Mouse (Mus musculus): ENCODE data around the gene Rtn4r. TPM values are rescaled to one million over a fixed set of nuclear protein-coding genes. Genes with fewer than 3 reads are reported as not detected.

The Rtn4r gene
- polyA plus RNA-seq, 1 experiment: 18.9 TPM

GRCm38 (mm10) chr16:18201620-18202019, 74.2 kb downstream of the Rtn4r start:
- Histone ChIP-seq H3K4me3 (ENCODE audit: insufficient read depth, low read depth, low read length) (no peak overlapping the region), H3K27ac (ENCODE audit: insufficient read depth, low read depth, low read length) (no peak overlapping the region), H3K4me1 (ENCODE audit: control insufficient read depth, insufficient read depth, low read length) (no peaks in the 10 kb centered on the region), H3K36me3 (ENCODE audit: control insufficient read depth, insufficient read depth, low read length) (no peaks in the 10 kb centered on the region), H3K27me3 (replicated peaks; ENCODE audit: control insufficient read depth, insufficient read depth, low read length) (no peaks in the 10 kb centered on the region)
- 79% methylated on average over 1 of the region's 1 CpGs for WGBS
- TF ChIP-seq POLR2A (IDR thresholded peaks at IDR 0.05; ENCODE audit: low read depth, low read length): no peak
- TF ChIP-seq CTCF (conservative IDR thresholded peaks at IDR 0.05; ENCODE audit: insufficient read depth, insufficient read length, low read depth, low read length): no peak
- DNase-seq: no peak

Other genes with a start within 250 kb of the Rtn4r start
- 7.7 and 10.3 TPM in 2 replicates for gene Gm20518, start 236.0 kb upstream of the Rtn4r start, polyA plus RNA-seq (2012; rRNA removed)
- gene Tssk1, start 233.4 kb upstream of the Rtn4r start, polyA plus RNA-seq (2012; rRNA removed): 0.12 and 0.14 TPM in 2 replicates
- 99.8 and 127 TPM in 2 replicates for gene Dgcr2, start 229.1 kb upstream of the Rtn4r start, polyA plus RNA-seq (2012; rRNA removed)
- gene Tssk2, start 229.0 kb upstream of the Rtn4r start, polyA plus RNA-seq (2012; rRNA removed): 0.05 and 0.27 TPM in 2 replicates
- gene Ess2, start 216.3 kb upstream of the Rtn4r start, polyA plus RNA-seq (2012; rRNA removed): 14.2 and 16.2 TPM in 2 replicates
- gene Gsc2, start 212.6 kb upstream of the Rtn4r start, polyA plus RNA-seq (2012; rRNA removed): not detected in 2 replicates
- 300 and 304 TPM in 2 replicates for gene Slc25a1, start 199.4 kb upstream of the Rtn4r start, polyA plus RNA-seq (2012; rRNA removed)
- gene Vpreb2, start 147.2 kb upstream of the Rtn4r start, polyA plus RNA-seq (2012; rRNA removed): not detected in 2 replicates
- gene Dgcr6, start 74.8 kb upstream of the Rtn4r start, polyA plus RNA-seq (2012; rRNA removed): 135 and 142 TPM in 2 replicates
- gene Prodh, start 37.4 kb upstream of the Rtn4r start, polyA plus RNA-seq (2012; rRNA removed): 397 and 415 TPM in 2 replicates
- not detected in 2 replicates for gene Ccdc188, start 90.2 kb downstream of the Rtn4r start, polyA plus RNA-seq (2012; rRNA removed)
- gene Zdhhc8, start 107.5 kb downstream of the Rtn4r start, polyA plus RNA-seq (2012; rRNA removed): 28.9 and 44.7 TPM in 2 replicates
- gene Trmt2a, start 121.0 kb downstream of the Rtn4r start, polyA plus RNA-seq (2012; rRNA removed): 39.3 and 39.4 TPM in 2 replicates
- 29.7 and 38.5 TPM in 2 replicates for gene Ranbp1, start 121.1 kb downstream of the Rtn4r start, polyA plus RNA-seq (2012; rRNA removed)
- gene Gm49776, start 130.7 kb downstream of the Rtn4r start, polyA plus RNA-seq (2012; rRNA removed): not detected in 2 replicates
- gene Dgcr8, start 161.6 kb downstream of the Rtn4r start, polyA plus RNA-seq (2012; rRNA removed): 11.9 and 13.2 TPM in 2 replicates
- gene Tango2, start 220.5 kb downstream of the Rtn4r start, polyA plus RNA-seq (2012; rRNA removed): 147 and 158 TPM in 2 replicates
- gene Arvcf, start 220.5 kb downstream of the Rtn4r start, polyA plus RNA-seq (2012; rRNA removed): 94.2 and 98.5 TPM in 2 replicates

All from kidney, adult 2 months (tissue).